Mouse (Mus musculus): ENCODE measurements around the gene Atp8b4. TPM values are rescaled to one million over a fixed set of nuclear protein-coding genes. Genes with fewer than 3 reads are reported as not detected.

Gene Atp8b4
- polyA plus RNA-seq, 1 experiment from 2014 or later, result not detected

DNA sequence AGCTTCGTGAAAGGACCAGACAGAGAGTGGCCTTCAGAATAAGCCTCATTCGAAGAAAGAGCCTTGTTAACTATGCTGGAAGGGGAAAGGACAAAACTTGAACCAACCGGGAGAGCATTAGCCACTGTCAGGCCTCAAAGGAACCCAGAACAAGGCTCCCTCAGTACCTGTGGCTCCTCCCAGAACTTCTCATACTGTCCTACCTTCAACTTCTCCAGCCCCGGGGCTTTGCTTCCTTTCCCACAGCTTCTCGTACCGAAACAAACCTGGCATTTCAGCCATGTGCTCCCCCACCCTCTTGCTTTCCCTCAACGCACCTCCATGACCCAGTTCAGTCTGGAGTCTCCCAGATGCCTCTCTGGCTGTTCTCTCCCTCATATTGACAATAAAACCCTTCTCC, 160.3 kb downstream of the Atp8b4 start:
- Histone ChIP-seq H3K36me3 (ENCODE audit: control insufficient read depth, insufficient read depth) (no peaks in the 10 kb centered on the region), H3K9ac (replicated peaks; ENCODE audit: low read depth, low read length) (no peak overlapping the region), H3K27me3 (replicated peaks; ENCODE audit: control insufficient read depth, insufficient read depth, low read length) (no peaks in the 10 kb centered on the region), H3K27ac (ENCODE audit: low read length) (no peak overlapping the region), H3K4me3 (replicated peaks; ENCODE audit: low read length) (no peak overlapping the region), H3K4me2 (ENCODE audit: low read length) (no peak overlapping the region), H3K4me1 (replicated peaks; ENCODE audit: control insufficient read depth, insufficient read depth, low read length) (no peaks in the 10 kb centered on the region), H3K9me3 (ENCODE audit: control insufficient read depth, low read length) (no peaks in the 10 kb centered on the region)
- ATAC-seq, result no peak
- WGBS, result 89% methylated on average over 7 of the region's 7 CpGs

DNA sequence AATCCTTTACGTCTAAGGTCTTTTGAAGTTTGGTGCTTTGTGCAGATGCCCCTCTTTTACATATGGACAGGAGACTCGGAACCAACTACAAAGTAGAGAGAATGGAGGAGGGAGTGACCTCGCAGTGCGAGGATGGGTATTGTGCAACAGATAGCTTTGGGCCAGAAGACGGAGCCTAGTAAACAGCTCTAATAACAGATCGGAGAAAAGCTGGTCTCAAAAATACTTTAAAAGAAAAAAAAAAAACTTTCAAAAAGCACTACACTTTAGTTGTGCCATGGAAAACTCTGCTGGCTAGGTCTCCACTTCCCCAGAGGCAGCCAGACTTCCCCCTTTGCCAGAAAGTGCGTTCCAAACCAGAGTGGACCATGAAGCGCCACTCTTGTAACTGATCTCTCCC, 161.0 kb downstream of the Atp8b4 start:
- Histone ChIP-seq H3K9me3 (ENCODE audit: control insufficient read depth, low read length) (no peaks in the 10 kb centered on the region), H3K4me1 (replicated peaks; ENCODE audit: control insufficient read depth, insufficient read depth, low read length) (no peaks in the 10 kb centered on the region), H3K4me2 (ENCODE audit: low read length) (no peak overlapping the region), H3K27ac (ENCODE audit: low read length) (no peak overlapping the region), H3K36me3 (ENCODE audit: control insufficient read depth, insufficient read depth) (no peaks in the 10 kb centered on the region), H3K27me3 (replicated peaks; ENCODE audit: control insufficient read depth, insufficient read depth, low read length) (no peaks in the 10 kb centered on the region), H3K9ac (replicated peaks; ENCODE audit: low read depth, low read length) (no peak overlapping the region), H3K4me3 (replicated peaks; ENCODE audit: low read length) (no peak overlapping the region)
- ATAC-seq, result no peak
- 63% methylated on average over 8 of the region's 8 CpGs for WGBS

DNA sequence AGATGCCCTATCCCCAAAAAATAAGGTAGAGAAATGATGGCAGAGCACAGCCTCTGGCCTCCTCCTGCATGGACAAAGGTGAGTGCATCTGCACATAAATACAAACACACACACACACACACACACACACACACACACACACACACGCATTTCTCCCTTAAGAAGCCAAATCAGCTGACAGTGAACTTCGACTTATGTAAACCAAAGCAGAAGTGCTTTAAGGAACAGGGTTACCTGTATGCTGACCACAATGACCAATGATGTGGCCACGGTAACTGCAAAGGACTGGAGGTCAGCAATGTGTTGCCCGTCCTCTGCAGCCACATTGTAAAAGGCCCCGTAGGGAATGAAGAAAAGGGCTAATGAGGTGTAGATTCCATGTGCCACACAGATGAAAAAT, 163.3 kb downstream of the Atp8b4 start:
- Histone ChIP-seq H3K36me3 (ENCODE audit: control insufficient read depth, insufficient read depth) (no peaks in the 10 kb centered on the region), H3K9ac (replicated peaks; ENCODE audit: low read depth, low read length) (no peak overlapping the region)
- 77% methylated on average over 5 of the region's 5 CpGs for WGBS

DNA sequence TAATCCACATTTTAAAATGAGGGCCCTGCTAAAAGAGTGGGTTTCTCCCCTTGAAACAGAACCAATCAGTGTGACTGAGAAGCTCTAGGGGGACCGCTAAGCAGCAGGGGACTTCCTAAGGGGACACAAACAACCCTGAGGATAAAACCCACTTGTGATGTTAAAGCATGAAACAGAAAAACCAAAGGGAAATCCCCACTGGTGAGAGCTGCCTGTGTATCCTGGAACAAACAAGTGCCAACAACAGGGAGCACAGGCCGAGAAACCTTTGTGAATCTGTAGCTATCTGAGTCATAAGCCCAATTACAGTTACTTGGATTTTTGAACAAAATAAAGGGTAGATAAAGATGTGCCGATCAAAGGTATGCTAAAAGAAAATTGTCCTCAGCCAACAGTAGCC, 168.7 kb downstream of the Atp8b4 start:
- 84% methylated on average over 3 of the region's 3 CpGs for WGBS
- Histone ChIP-seq H3K27me3 (replicated peaks; ENCODE audit: control insufficient read depth, insufficient read depth, low read length) (no peaks in the 10 kb centered on the region), H3K27ac (ENCODE audit: low read length) (no peak overlapping the region), H3K36me3 (ENCODE audit: control insufficient read depth, insufficient read depth) (no peaks in the 10 kb centered on the region), H3K4me2 (ENCODE audit: low read length) (no peak overlapping the region), H3K9me3 (ENCODE audit: control insufficient read depth, low read length) (no peaks in the 10 kb centered on the region), H3K9ac (replicated peaks; ENCODE audit: low read depth, low read length) (no peak overlapping the region), H3K4me3 (replicated peaks; ENCODE audit: low read length) (no peak overlapping the region), H3K4me1 (replicated peaks; ENCODE audit: control insufficient read depth, insufficient read depth, low read length) (no peaks in the 10 kb centered on the region)
- no peak for ATAC-seq

More for the DNA sequence above, 163.3 kb downstream of the Atp8b4 start:
- Histone ChIP-seq H3K4me3 (replicated peaks; ENCODE audit: low read length) (no peak overlapping the region), H3K9me3 (ENCODE audit: control insufficient read depth, low read length) (no peaks in the 10 kb centered on the region), H3K4me1 (replicated peaks; ENCODE audit: control insufficient read depth, insufficient read depth, low read length) (no peaks in the 10 kb centered on the region), H3K27ac (ENCODE audit: low read length) (no peak overlapping the region), H3K27me3 (replicated peaks; ENCODE audit: control insufficient read depth, insufficient read depth, low read length) (no peaks in the 10 kb centered on the region), H3K4me2 (ENCODE audit: low read length) (no peak overlapping the region)
- ATAC-seq, result no peak

DNA sequence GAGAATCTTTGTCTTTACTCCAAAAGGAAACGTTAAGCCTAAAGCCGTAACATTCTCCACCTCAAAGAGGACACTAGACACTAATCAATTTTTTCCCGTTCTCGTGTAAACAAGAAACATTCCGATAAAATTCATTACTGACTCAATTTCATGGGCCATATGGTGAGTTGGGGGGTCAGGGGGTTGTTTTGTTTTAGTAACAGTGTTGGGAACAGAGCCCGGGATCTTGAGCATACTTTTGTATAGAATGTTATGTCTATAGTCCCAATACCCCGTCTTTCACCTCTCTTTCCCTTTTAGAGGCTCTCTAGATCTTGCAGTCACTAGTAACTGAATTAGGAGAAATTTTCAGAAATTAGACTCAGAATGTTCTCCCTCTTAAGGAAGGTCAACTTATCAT, 177.3 kb downstream of the Atp8b4 start:
- Histone ChIP-seq H3K9ac (replicated peaks; ENCODE audit: low read depth, low read length) (no peak overlapping the region), H3K4me1 (replicated peaks; ENCODE audit: control insufficient read depth, insufficient read depth, low read length) (no peaks in the 10 kb centered on the region), H3K9me3 (ENCODE audit: control insufficient read depth, low read length) (no peaks in the 10 kb centered on the region), H3K4me2 (ENCODE audit: low read length) (no peak overlapping the region), H3K27me3 (replicated peaks; ENCODE audit: control insufficient read depth, insufficient read depth, low read length) (no peaks in the 10 kb centered on the region), H3K27ac (ENCODE audit: low read length) (no peak overlapping the region), H3K4me3 (replicated peaks; ENCODE audit: low read length) (no peak overlapping the region), H3K36me3 (ENCODE audit: control insufficient read depth, insufficient read depth) (no peaks in the 10 kb centered on the region)
- ATAC-seq, result no peak
- WGBS, result 81% methylated on average over 7 of the region's 7 CpGs

DNA sequence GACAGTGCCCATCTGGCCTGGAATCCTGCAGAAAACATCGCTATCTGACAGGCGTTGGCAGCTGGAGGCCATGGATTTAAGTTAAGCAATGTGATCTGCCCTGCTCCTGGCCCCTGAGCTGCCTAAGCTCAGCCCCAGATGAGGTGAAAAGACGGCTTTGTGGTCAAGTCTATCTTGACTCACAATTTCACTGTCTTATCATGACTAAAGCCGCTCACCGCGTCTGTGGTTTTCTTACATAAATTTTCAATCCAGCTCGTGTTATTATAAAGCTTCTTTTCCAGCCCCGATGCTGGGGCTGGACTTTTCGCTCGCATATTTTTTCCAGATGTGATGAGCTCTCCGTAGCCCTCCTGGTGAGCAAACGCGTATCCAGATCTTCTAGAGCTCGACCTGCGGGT, 177.8 kb downstream of the Atp8b4 start:
- ATAC-seq, result no peak
- WGBS, result 92% methylated on average over 15 of the region's 15 CpGs

DNA sequence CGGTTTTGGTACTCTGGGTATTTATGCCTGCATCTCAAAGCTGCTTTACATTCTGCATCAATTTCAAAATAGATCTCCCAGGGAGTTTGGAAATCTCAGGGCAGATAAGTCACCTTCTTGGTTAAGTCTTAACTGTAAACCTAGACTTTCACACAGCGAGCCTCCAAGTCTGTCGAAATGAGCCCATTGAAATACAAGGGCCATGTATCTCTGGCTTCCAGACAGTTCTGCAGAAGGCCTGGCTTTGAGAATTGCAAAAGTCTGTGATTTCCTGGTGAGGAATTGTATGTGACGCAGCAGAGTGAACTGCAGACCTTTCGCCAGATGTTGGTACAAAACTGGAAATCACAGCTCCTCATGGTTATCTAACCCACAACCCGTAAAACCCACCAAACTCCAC, 182.4 kb downstream of the Atp8b4 start:
- ATAC-seq, result no peak
- H3K9me3 ChIP-seq (ENCODE audit: control insufficient read depth, low read length), result no peaks in the 10 kb centered on the region
- H3K36me3 ChIP-seq (ENCODE audit: control insufficient read depth, insufficient read depth), result no peaks in the 10 kb centered on the region
- no peaks in the 10 kb centered on the region for H3K27me3 ChIP-seq (replicated peaks; ENCODE audit: control insufficient read depth, insufficient read depth, low read length)
- no peak overlapping the region for H3K27ac ChIP-seq (ENCODE audit: low read length)
- whole genome bisulfite sequencing, result 94% methylated on average over 6 of the region's 6 CpGs
- H3K9ac ChIP-seq (replicated peaks; ENCODE audit: low read depth, low read length), result no peak overlapping the region
- H3K4me2 ChIP-seq (ENCODE audit: low read length), result no peak overlapping the region
- no peak overlapping the region for H3K4me3 ChIP-seq (replicated peaks; ENCODE audit: low read length)
- no peaks in the 10 kb centered on the region for H3K4me1 ChIP-seq (replicated peaks; ENCODE audit: control insufficient read depth, insufficient read depth, low read length)

More for the DNA sequence above, 177.8 kb downstream of the Atp8b4 start:
- H3K4me3 ChIP-seq (replicated peaks; ENCODE audit: low read length), result no peak overlapping the region
- H3K9ac ChIP-seq (replicated peaks; ENCODE audit: low read depth, low read length), result no peak overlapping the region
- H3K36me3 ChIP-seq (ENCODE audit: control insufficient read depth, insufficient read depth), result no peaks in the 10 kb centered on the region
- H3K27me3 ChIP-seq (replicated peaks; ENCODE audit: control insufficient read depth, insufficient read depth, low read length), result no peaks in the 10 kb centered on the region
- no peaks in the 10 kb centered on the region for H3K4me1 ChIP-seq (replicated peaks; ENCODE audit: control insufficient read depth, insufficient read depth, low read length)
- no peak overlapping the region for H3K27ac ChIP-seq (ENCODE audit: low read length)
- no peak overlapping the region for H3K4me2 ChIP-seq (ENCODE audit: low read length)
- no peaks in the 10 kb centered on the region for H3K9me3 ChIP-seq (ENCODE audit: control insufficient read depth, low read length)

DNA sequence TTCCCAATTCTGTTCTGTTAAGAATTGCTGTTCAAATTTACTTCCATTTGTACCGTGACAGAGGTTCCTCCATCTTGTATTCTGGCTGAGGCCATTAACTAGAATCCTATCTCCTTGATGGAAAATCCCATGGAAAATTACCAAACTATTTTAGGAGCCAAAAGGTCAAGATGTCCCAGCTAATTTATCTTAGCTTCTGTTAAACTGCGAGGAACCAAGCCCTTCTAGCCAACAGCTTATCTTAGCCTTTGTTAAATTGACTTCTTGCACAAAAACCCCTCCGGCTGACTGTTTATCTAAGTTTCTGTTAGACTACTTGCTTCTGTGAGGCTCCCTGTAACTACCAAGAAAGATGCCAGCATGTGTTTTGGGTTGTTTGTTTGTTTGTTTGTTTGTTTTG, 183.5 kb downstream of the Atp8b4 start:
- Histone ChIP-seq H3K9ac (replicated peaks; ENCODE audit: low read depth, low read length) (no peak overlapping the region), H3K4me3 (replicated peaks; ENCODE audit: low read length) (no peak overlapping the region), H3K9me3 (ENCODE audit: control insufficient read depth, low read length) (no peaks in the 10 kb centered on the region), H3K4me1 (replicated peaks; ENCODE audit: control insufficient read depth, insufficient read depth, low read length) (no peaks in the 10 kb centered on the region), H3K27ac (ENCODE audit: low read length) (no peak overlapping the region), H3K27me3 (replicated peaks; ENCODE audit: control insufficient read depth, insufficient read depth, low read length) (no peaks in the 10 kb centered on the region), H3K36me3 (ENCODE audit: control insufficient read depth, insufficient read depth) (no peaks in the 10 kb centered on the region), H3K4me2 (ENCODE audit: low read length) (no peak overlapping the region)
- ATAC-seq, result no peak
- 91% methylated on average over 3 of the region's 3 CpGs for WGBS

DNA sequence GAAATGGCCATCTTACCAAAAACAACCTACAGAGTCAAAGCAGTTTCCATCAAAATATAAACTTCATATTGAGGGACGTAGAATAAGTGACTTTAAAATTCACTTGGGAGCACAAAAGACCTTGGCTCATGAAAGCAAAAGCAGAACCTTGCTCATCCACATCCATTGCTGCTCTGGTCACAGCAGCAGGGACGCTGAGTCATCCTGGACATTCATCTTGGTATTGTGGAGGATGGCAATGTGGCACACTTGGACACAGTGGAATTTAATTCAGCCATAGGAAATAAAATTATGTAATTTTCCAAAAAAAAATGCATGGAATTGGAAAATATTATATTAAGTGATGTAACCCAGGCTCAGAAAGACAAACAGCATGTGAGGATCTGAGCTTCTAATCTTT, 184.1 kb downstream of the Atp8b4 start:
- Histone ChIP-seq H3K9ac (replicated peaks; ENCODE audit: low read depth, low read length) (no peak overlapping the region), H3K4me2 (ENCODE audit: low read length) (no peak overlapping the region), H3K4me3 (replicated peaks; ENCODE audit: low read length) (no peak overlapping the region), H3K27ac (ENCODE audit: low read length) (no peak overlapping the region), H3K36me3 (ENCODE audit: control insufficient read depth, insufficient read depth) (no peaks in the 10 kb centered on the region), H3K9me3 (ENCODE audit: control insufficient read depth, low read length) (no peaks in the 10 kb centered on the region), H3K4me1 (replicated peaks; ENCODE audit: control insufficient read depth, insufficient read depth, low read length) (no peaks in the 10 kb centered on the region), H3K27me3 (replicated peaks; ENCODE audit: control insufficient read depth, insufficient read depth, low read length) (no peaks in the 10 kb centered on the region)
- 95% methylated on average over 2 of the region's 2 CpGs for WGBS
- no peak for ATAC-seq

DNA sequence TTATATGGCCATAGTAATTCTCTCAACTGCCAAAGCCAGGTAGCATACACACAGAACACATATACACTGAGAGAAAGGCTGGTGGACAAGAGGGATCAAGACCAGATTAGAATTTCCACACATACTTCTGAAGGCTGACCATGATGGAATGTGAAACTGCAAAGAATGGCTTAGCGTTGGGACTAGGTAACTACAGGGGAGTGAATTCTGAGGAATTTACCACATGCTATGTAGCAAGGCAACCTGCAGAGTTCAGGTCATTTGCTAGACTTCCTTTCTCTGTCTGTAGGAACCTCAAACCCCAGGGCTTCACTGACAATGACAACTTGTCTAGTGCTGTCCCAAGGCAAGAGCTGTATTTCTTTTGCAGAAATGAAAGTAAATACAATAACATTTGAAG, 189.4 kb downstream of the Atp8b4 start:
- Histone ChIP-seq H3K4me1 (replicated peaks; ENCODE audit: control insufficient read depth, insufficient read depth, low read length) (no peaks in the 10 kb centered on the region), H3K9ac (replicated peaks; ENCODE audit: low read depth, low read length) (no peak overlapping the region), H3K27ac (ENCODE audit: low read length) (no peak overlapping the region), H3K9me3 (ENCODE audit: control insufficient read depth, low read length) (no peaks in the 10 kb centered on the region), H3K36me3 (ENCODE audit: control insufficient read depth, insufficient read depth) (no peaks in the 10 kb centered on the region), H3K4me2 (ENCODE audit: low read length) (no peak overlapping the region), H3K4me3 (replicated peaks; ENCODE audit: low read length) (no peak overlapping the region), H3K27me3 (replicated peaks; ENCODE audit: control insufficient read depth, insufficient read depth, low read length) (no peaks in the 10 kb centered on the region)
- ATAC-seq, result no peak
- WGBS, result 58% methylated on average over 1 of the region's 1 CpGs
